Mouse (Mus musculus) forebrain, embryonic 13.5 days (tissue): Measurements from ENCODE around the gene Dnajc17. TPM values are rescaled to one million over a fixed set of nuclear protein-coding genes. Genes with fewer than 3 reads are reported as not detected.

Experiments used
- ATAC-seq: fragments of 200-750 bp; cut with Nextera tagmentation; 2 replicates; pipeline ENCODE4 v1.8.0; 2017
- H3K27ac ChIP-seq: fragments of 300-500 bp; sonication (generic); 2 replicates; pipeline ENCODE4 v1.5.1; 2015; ENCODE audit warnings: inconsistent platforms, mild to moderate bottlenecking, moderate library complexity
- H3K27me3 ChIP-seq: fragments of 300-500 bp; sonication (generic); 2 replicates; pipeline ENCODE4 v1.6.1; 2015; ENCODE audit warnings: mild to moderate bottlenecking, inconsistent platforms
- H3K36me3 ChIP-seq: fragments of 300-500 bp; sonication (generic); 2 replicates; pipeline ENCODE4 v1.6.1; 2015; ENCODE audit warnings: mild to moderate bottlenecking, inconsistent platforms; ENCODE audit not compliant: poor library complexity, severe bottlenecking
- H3K4me1 ChIP-seq: fragments of 300-500 bp; sonication (generic); 2 replicates; pipeline ENCODE4 v1.6.1; 2015; ENCODE audit warnings: inconsistent platforms
- H3K4me2 ChIP-seq: fragments of 300-500 bp; sonication (generic); 2 replicates; pipeline ENCODE4 v1.6.1; 2015; ENCODE audit warnings: inconsistent platforms, mild to moderate bottlenecking, moderate library complexity
- H3K4me3 ChIP-seq: fragments of 300-500 bp; sonication (generic); 2 replicates; pipeline ENCODE4 v1.5.1; 2015; ENCODE audit warnings: mild to moderate bottlenecking, inconsistent platforms
- H3K9ac ChIP-seq: fragments of 300-500 bp; sonication (generic); 2 replicates; pipeline ENCODE4 v1.6.1; 2015; ENCODE audit warnings: mild to moderate bottlenecking, inconsistent platforms
- H3K9me3 ChIP-seq: fragments of 300-500 bp; sonication (generic); replicated peaks from 2 replicates; pipeline ENCODE4 v1.6.1; 2016; ENCODE audit warnings: inconsistent platforms
- WGBS: fragments of 180-500 bp; shearing (Covaris S2); methylation state at CpG from one replicate; pipeline ENCODE4 v1.1.7; 2015; 5-methylcytosine and 5-hydroxymethylcytosine counted together
- polyA plus RNA-seq: library from polyadenylated mRNA; unstranded; fragments of >200 nt; fragmentation: Nextera tagmentation; extraction: Ambion mirVana; gene quantifications from 2 replicates; pipeline ENCODE4 v1.2.1, GENCODE M21; 2015

Gene Dnajc17
- polyA plus RNA-seq, result 25.0 and 25.2 TPM in 2 replicates

- Histone ChIP-seq H3K9me3 (no peaks in the 10 kb centered on the region), H3K36me3 (peaks cover 33% of the 10 kb centered on the region), H3K27me3 (no peaks in the 10 kb centered on the region), H3K4me2 (peak within 1 kb of the TSS; percentile 74), H3K4me1 (peaks cover 22% of the 10 kb centered on the region), H3K27ac (peak within 1 kb of the TSS; percentile 75), H3K4me3 (peak within 1 kb of the TSS; percentile 70), H3K9ac (peak within 1 kb of the TSS; percentile 82)
- under 1% methylated on average over 51 of the region's 51 CpGs for WGBS
- peak; percentile 98 for ATAC-seq
Observed at GRCm38 (mm10) chr2:119208344-119209175, at the start of gene Dnajc17, which contains the start of gene Zfyve19. Dnajc17 (minus strand) TSS chr2:119208795. Zfyve19 (plus strand) TSS chr2:119208617.

- Histone ChIP-seq H3K4me3 (no peak overlapping the region), H3K27me3 (peaks cover 21% of the 10 kb centered on the region), H3K27ac (no peak overlapping the region), H3K4me2 (no peak overlapping the region), H3K9me3 (no peaks in the 10 kb centered on the region), H3K9ac (no peak overlapping the region), H3K36me3 (no peaks in the 10 kb centered on the region), H3K4me1 (peaks cover 3% of the 10 kb centered on the region; the same call in 1 of the 2 replicates)
- WGBS, result 4% methylated on average over 7 of the region's 7 CpGs
- no peak for ATAC-seq
Observed at GRCm38 (mm10) chr2:119254976-119255375, 46.4 kb upstream of the Dnajc17 start.

DNA sequence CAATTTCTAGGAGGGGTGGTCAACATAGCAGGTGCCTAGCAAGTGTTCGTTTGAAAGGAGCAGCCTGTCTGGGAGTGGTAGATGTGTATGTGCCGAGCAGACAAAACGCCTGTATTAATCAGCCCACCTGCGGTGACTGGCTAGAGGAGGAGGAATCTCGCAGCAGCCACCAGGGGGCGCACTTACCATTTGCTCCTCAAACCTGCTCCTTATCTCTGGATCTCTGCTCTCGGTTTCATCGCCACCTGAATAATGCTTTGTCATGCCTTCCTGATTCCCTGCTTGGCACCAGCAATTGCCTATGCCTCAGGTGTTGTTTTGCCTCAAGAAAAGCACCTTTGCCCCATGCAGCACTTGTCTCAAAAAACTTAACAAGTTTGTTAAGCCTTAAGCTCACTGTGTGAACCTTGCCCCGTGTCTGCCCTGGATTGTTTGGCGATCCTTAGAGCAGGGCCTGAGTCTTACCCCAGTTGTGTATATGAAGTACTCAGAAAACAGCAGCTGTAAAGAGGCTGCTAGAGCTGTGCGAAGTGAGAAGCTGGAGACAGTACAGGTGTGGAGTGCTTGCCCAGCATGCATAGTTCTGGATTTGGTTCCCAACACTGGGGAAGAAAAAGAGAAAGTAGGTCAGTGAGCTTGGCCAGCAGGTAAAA lies 42.4 kb upstream of the Dnajc17 start:
- WGBS, result 17% methylated on average over 11 of the region's 11 CpGs
- Histone ChIP-seq H3K9me3 (no peaks in the 10 kb centered on the region), H3K27ac (no peak overlapping the region), H3K36me3 (no peaks in the 10 kb centered on the region), H3K4me3 (no peak overlapping the region), H3K4me1 (peaks cover 3% of the 10 kb centered on the region; the same call in 1 of the 2 replicates), H3K27me3 (peaks cover 23% of the 10 kb centered on the region), H3K4me2 (peak overlapping the region; percentile 37), H3K9ac (no peak overlapping the region)
- peak; percentile 75 for ATAC-seq

GRCm38 (mm10) chr2:119250377-119250776 lies 41.8 kb upstream of the Dnajc17 start:
- no peak for ATAC-seq
- no peak overlapping the region for H3K9ac ChIP-seq
- H3K4me2 ChIP-seq, result peak overlapping the region; percentile 37; the same call in 1 of the 2 replicates
- no peaks in the 10 kb centered on the region for H3K9me3 ChIP-seq
- peaks cover 22% of the 10 kb centered on the region for H3K27me3 ChIP-seq
- WGBS, result 59% methylated on average over 5 of the region's 5 CpGs
- no peak overlapping the region for H3K27ac ChIP-seq
- H3K4me1 ChIP-seq, result peaks cover 3% of the 10 kb centered on the region; the same call in 1 of the 2 replicates
- H3K4me3 ChIP-seq, result no peak overlapping the region
- no peaks in the 10 kb centered on the region for H3K36me3 ChIP-seq

DNA sequence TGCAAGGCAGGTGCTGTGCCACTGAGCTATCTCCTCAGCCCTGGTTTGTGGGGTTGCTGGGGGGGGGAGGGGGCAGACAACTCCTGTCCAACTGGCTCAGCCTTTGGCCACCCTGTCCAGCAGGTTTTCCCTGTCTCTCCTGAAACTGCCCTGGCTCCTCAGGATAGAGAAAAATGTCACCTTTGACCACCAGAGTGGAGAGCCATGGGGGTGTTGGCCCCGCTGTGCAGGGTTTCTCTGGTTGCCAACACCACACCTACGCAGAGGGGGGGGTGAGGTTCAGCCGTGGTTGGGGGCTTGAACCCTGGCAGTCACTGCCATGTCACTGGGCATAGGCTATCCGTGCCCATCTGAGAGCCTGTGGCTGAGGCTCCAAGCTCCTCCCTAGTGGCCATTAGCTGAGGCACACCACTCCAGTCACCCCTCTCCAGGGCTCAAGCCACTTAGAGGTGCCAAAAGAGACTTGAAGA lies 41.0 kb upstream of the Dnajc17 start:
- WGBS, result 71% methylated on average over 4 of the region's 4 CpGs
- Histone ChIP-seq H3K36me3 (no peaks in the 10 kb centered on the region), H3K4me3 (no peak overlapping the region), H3K9me3 (no peaks in the 10 kb centered on the region), H3K9ac (no peak overlapping the region), H3K4me2 (no peak overlapping the region), H3K4me1 (peaks cover 3% of the 10 kb centered on the region; the same call in 1 of the 2 replicates), H3K27ac (no peak overlapping the region), H3K27me3 (peaks cover 15% of the 10 kb centered on the region; the same call in 1 of the 2 replicates)
- ATAC-seq, result no peak

- ATAC-seq, result no peak
- Histone ChIP-seq H3K27me3 (0 out of 2 replicates have a peak, but pooled peaks cover 8% of the 10 kb centered on the region), H3K36me3 (no peaks in the 10 kb centered on the region), H3K4me2 (no peak overlapping the region), H3K4me3 (no peak overlapping the region), H3K9me3 (no peaks in the 10 kb centered on the region), H3K9ac (no peak overlapping the region), H3K27ac (no peak overlapping the region), H3K4me1 (peaks cover 3% of the 10 kb centered on the region; the same call in 1 of the 2 replicates)
- 84% methylated on average over 9 of the region's 9 CpGs for WGBS
Observed at GRCm38 (mm10) chr2:119247904-119248303, 39.3 kb upstream of the Dnajc17 start.

DNA sequence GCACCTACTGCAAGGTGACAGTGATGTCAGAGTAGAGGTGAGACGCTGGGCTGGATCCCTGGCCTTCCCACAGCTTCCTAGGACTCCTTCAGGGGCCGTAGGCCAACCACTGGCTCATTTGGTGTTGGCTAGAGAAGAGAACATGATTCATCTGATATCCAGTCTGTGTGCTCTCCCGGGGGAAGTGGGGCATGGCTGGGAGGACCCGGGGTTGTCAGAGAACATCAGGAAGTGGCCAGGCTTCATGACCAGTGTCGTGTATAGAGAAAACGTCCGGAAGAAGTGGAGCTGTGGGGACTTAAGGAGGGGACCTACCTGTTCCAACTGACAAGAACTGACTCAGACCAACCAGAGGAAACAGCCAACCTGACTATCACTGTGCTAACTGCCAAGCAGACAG lies 36.7 kb upstream of the Dnajc17 start:
- no peak for ATAC-seq
- no peaks in the 10 kb centered on the region for H3K36me3 ChIP-seq
- H3K27me3 ChIP-seq, result peaks cover 10% of the 10 kb centered on the region; the same call in 1 of the 2 replicates
- no peak overlapping the region for H3K27ac ChIP-seq
- 83% methylated on average over 7 of the region's 7 CpGs for WGBS
- H3K4me2 ChIP-seq, result no peak overlapping the region
- H3K4me3 ChIP-seq, result no peak overlapping the region
- H3K9ac ChIP-seq, result no peak overlapping the region
- no peaks in the 10 kb centered on the region for H3K9me3 ChIP-seq
- H3K4me1 ChIP-seq, result no peaks in the 10 kb centered on the region

- ATAC-seq, result no peak
- Histone ChIP-seq H3K27me3 (peaks cover 30% of the 10 kb centered on the region), H3K4me1 (peaks cover 6% of the 10 kb centered on the region), H3K4me2 (no peak overlapping the region), H3K27ac (no peak overlapping the region), H3K36me3 (no peaks in the 10 kb centered on the region), H3K9ac (no peak overlapping the region), H3K9me3 (no peaks in the 10 kb centered on the region), H3K4me3 (no peak overlapping the region)
- 80% methylated on average over 9 of the region's 9 CpGs for WGBS
Observed at GRCm38 (mm10) chr2:119242548-119242947, 34.0 kb upstream of the Dnajc17 start.

- Histone ChIP-seq H3K4me3 (no peak overlapping the region), H3K27ac (no peak overlapping the region), H3K4me1 (peaks cover 14% of the 10 kb centered on the region), H3K9ac (no peak overlapping the region), H3K4me2 (no peak overlapping the region), H3K27me3 (peaks cover 47% of the 10 kb centered on the region), H3K9me3 (no peaks in the 10 kb centered on the region), H3K36me3 (no peaks in the 10 kb centered on the region)
- WGBS, result 97% methylated on average over 4 of the region's 4 CpGs
- no peak for ATAC-seq
Observed at GRCm38 (mm10) chr2:119240819-119241186, 32.2 kb upstream of the Dnajc17 start.

DNA sequence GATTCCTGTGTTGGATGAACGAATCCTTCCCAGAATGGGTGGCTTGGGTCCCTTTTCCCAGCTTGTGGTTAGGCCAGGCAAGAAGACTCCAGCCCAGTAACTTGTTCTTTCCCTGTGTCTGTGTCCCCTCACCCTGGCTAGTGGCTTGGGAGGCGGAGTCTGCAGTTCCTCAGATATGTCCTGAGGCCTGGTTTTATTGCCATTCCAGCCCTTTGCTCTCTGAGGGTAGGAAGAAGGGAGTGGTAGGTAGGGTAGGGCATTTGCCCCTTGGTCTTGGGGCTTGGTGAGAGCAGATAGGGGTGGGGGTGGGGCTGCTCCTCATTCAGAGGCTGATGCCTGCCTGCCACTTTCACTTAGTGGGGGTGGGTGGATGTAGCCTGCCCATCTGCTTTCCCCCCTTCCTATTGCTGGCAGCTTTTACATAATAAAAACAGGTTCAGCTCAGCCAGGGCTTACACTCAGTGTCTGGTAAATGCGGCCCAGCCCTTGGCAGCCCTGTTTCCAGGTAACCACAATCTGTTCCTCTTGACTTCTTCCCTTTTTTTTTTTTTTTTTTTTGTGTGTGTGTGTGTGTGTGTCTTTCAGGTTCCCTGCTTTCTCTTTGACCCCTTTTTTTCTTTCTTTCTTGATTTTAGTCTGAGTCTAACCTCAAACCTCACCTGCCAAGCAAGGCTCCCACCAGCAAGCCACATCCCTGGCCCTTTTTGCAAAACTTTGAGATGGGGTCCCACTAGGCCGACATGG lies 31.7 kb upstream of the Dnajc17 start:
- Histone ChIP-seq H3K9me3 (no peaks in the 10 kb centered on the region), H3K4me3 (no peak overlapping the region), H3K4me1 (peaks cover 14% of the 10 kb centered on the region), H3K27me3 (peaks cover 53% of the 10 kb centered on the region), H3K4me2 (no peak overlapping the region), H3K27ac (no peak overlapping the region), H3K9ac (no peak overlapping the region), H3K36me3 (no peaks in the 10 kb centered on the region)
- no peak for ATAC-seq
- WGBS, result 70% methylated on average over 4 of the region's 4 CpGs

- Histone ChIP-seq H3K9me3 (no peaks in the 10 kb centered on the region), H3K27me3 (peaks cover 60% of the 10 kb centered on the region), H3K4me2 (no peak overlapping the region), H3K36me3 (no peaks in the 10 kb centered on the region), H3K4me1 (peaks cover 14% of the 10 kb centered on the region), H3K9ac (no peak overlapping the region), H3K27ac (no peak overlapping the region), H3K4me3 (no peak overlapping the region)
- ATAC-seq, result no peak
- WGBS, result 72% methylated on average over 2 of the region's 2 CpGs
Observed at GRCm38 (mm10) chr2:119238671-119239070, 30.1 kb upstream of the Dnajc17 start.
